Mouse (Mus musculus): ENCODE measurements around the gene Hirip3.

GRCm38 (mm10) chr7:126896912-126897311, 35.1 kb downstream of the Hirip3 start:
- TF ChIP-seq CTCF (IDR thresholded peaks at IDR 0.05; ENCODE audit: low read depth, low read length) (no peak), POLR2AphosphoS5 (IDR thresholded peaks at IDR 0.05; ENCODE audit: insufficient replicate concordance, low read depth, low read length) (no peak), TAL1 (conservative IDR thresholded peaks at IDR 0.05; ENCODE audit: low read depth, low read length) (no peak), GATA1 (IDR thresholded peaks at IDR 0.05; ENCODE audit: borderline replicate concordance, low read length) (no peak)
